Mouse (Mus musculus): ENCODE results near the gene Gm16429. TPM values are rescaled to one million over a fixed set of nuclear protein-coding genes. Genes with fewer than 3 reads are reported as not detected.
"Not testable (repeated sequence)": the region's sequence is repeated elsewhere in the genome, so short reads cannot be mapped to it uniquely, and the experiment has no call there.

The Gm16429 gene
- not detected in 2 replicates for polyA plus RNA-seq (2015; fragmentation: Nextera tagmentation; extraction: Ambion mirVana)

DNA sequence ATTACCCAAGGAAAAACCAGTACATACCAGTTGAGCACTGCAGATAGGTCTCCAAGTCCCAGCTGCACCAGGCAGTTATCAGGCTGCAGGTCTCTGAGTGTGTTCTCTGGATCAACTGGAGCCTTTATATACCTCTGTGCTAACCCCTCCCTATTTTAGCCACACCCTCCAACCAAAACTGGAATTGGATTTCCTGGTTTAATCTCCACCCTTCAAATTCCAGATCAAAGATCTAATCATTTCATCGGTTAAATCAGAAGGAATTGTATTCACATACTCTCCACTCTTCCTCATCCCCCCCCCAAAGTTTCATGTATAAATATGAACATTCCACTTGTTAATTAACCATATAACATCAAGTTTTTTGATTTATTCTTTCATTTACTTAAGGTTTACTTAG lies at the start of gene Gm16429:
TSS of gene Gm16429 (minus strand) at position 101 of the 400 bp plus-strand sequence.
- H3K4me3 ChIP-seq; H3K27me3 ChIP-seq; H3K9me3 ChIP-seq; H3K9ac ChIP-seq; ATAC-seq (ENCODE audit: insufficient number of reproducible peaks, insufficient read depth, low FRiP score, low TSS enrichment, low read depth); H3K27ac ChIP-seq; H3K4me2 ChIP-seq; H3K36me3 ChIP-seq; H3K4me1 ChIP-seq: not testable (repeated sequence)
- no CpG with 5 or more reads among the region's 1 CpGs for WGBS

Other genes with a start within 250 kb of the Gm16429 start
- gene Gm7792, start 85.3 kb downstream of the Gm16429 start, polyA plus RNA-seq (2015; fragmentation: Nextera tagmentation; extraction: Ambion mirVana): not detected in 2 replicates
- not detected in 2 replicates for gene BC061212, start 141.5 kb upstream of the Gm16429 start, polyA plus RNA-seq (2015; fragmentation: Nextera tagmentation; extraction: Ambion mirVana)
- not detected in 2 replicates for gene Gm6351, start 147.3 kb upstream of the Gm16429 start, polyA plus RNA-seq (2015; fragmentation: Nextera tagmentation; extraction: Ambion mirVana)

Data from embryonic facial prominence, embryonic 13.5 days (tissue).